Mouse (Mus musculus): ENCODE measurements around the gene Hist1h3d.
"Not testable (repeated sequence)": the region's sequence is repeated elsewhere in the genome, so short reads cannot be mapped to it uniquely, and the experiment has no call there.

Gene Hist1h3d

GRCm38 (mm10) chr13:23570261-23571021 lies 5.1 kb upstream of the Hist1h3d start:
- DNase-seq (ENCODE audit: low spot score), result not testable (repeated sequence)

GRCm38 (mm10) chr13:23571022-23571503 lies 4.5 kb upstream of the Hist1h3d start, which contains the start of the genes Hist1h2ae and Hist1h2bg:
TSS of gene Hist1h2ae (minus strand) at chr13:23571220.
TSS of gene Hist1h2bg (plus strand) at chr13:23571396.
- DNase-seq (ENCODE audit: low spot score), result peak; percentile 94

- DNase-seq (ENCODE audit: low spot score), result peak; percentile 68
Observed at GRCm38 (mm10) chr13:23571504-23572217, 3.9 kb upstream of the Hist1h3d start.

DNA sequence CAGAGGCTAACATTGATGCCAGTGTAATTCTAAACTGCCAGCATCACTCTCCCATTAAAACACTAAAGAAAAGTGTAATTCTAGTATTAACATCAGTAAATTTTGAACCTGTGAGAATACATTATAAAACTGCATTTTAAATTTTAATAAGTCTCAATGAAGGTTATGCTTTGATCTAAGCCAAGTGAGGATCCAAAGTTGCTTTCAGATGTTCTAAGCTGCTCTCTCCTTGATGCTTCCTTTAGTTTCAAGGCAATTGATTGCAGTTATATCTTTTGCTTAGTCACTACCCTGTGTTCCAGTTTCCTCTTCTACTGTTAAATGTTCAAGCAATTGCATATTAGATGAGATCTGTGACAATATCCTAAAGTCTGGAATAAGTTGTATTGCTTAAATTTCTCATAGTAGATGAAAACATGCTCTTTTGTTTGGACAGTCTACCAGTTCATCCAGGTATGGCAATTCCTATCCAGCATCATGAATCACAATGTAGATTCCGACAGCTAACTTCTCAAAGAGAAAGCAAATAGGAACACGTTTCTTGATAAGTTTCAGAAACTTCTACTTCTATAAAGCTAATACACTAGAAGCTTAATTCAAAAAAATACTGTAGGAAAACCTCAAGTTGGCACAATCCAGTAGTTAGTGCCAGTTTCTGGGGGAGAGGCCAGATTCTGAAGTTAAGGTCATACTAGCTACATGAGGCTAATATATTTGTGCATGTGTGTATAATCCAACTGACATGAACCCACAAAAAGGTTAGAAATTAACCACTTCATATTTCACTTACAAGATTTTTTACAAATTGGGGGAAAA lies 3.1 kb upstream of the Hist1h3d start:
- peak; percentile 54 for DNase-seq (ENCODE audit: low spot score)

DNA sequence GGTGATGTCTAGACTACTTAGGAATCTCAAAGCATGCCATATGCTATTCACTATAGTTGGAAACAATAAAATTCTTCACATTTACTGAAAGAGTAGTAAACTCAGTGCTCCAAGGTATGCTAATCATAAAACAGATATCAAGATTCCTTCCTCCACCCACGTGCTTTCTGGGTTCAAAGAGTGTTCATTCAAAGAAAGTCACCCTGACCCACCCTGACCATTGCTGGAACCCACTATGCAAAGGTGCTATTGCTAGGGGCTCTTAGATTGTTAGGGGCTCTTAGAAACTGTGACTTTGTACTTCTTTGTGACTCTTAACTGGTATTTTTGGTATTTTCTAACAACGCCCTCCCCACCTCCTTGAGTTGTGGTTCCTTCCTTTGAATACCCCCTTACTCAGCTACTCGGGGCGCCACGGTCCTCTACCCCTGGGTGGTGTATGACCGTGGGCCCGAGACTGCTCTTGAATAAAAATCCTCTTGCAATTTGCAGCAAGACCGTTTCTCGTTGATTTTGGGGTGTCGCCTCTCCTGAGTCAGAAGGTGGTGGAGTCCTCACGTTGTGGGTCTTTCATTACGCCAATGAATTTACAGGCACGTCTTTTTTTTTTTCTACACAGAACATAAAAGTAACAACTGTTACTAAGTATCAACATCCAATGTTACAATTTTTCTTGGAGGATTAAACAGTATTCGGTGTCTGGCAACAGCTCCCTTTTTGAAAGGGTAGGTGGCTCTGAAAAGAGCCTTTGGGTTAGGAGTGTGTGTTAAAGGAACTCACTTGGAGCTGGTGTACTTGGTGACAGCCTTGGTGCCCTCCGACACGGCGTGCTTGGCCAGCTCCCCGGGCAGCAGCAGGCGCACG lies 2.3 kb upstream of the Hist1h3d start:
- DNase-seq (ENCODE audit: low spot score), result not testable (repeated sequence)

- DNase-seq (ENCODE audit: low spot score), result peak; percentile 98
Observed at GRCm38 (mm10) chr13:23573898-23574524, 1.6 kb upstream of the Hist1h3d start, which contains the start of the genes Hist1h2bf and Hist1h2ad. TSS of gene Hist1h2bf (minus strand) at chr13:23574196. TSS of gene Hist1h2ad (plus strand) at chr13:23574381.

GRCm38 (mm10) chr13:23574546-23575170 lies 905 bp upstream of the Hist1h3d start:
- not testable (repeated sequence) for DNase-seq (ENCODE audit: low spot score)

DNA sequence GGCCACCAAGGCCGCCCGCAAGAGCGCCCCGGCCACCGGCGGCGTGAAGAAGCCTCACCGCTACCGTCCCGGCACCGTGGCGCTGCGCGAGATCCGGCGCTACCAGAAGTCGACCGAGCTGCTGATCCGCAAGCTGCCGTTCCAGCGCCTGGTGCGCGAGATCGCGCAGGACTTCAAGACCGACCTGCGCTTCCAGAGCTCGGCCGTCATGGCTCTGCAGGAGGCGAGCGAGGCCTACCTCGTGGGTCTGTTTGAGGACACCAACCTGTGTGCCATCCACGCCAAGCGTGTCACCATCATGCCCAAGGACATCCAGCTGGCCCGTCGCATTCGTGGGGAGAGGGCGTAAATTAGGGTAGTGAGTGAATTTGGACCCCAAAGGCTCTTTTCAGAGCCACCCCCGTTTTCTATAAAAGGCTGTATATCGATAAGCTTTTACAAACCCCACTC lies 326 bp downstream of the Hist1h3d start:
- not testable (repeated sequence) for DNase-seq (ENCODE audit: low spot score)

DNA sequence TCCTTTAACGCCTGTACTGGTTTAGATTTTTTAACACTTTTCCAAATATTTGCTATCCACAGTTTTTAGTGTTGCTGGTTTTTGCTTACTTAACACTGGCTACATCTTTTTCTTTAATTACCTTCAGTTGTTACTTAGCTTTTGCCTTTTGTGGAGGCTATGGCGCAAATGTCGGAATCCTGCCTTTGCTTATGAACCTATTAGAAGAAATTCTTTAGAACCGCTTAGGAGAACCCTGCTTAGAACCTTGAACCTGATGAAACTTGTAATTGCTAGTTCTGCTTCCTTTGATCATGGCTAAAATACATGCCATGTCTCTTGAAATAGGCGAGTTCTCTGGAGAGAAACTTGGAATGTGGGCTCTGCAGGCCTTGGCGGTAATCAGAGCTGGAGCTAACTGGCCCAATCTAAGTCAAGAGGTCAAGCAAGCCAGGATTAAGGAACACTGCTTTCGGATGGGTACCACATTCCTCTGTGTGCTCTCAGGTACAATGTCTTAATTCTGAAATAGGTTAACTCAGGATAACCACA lies 853 bp downstream of the Hist1h3d start:
- peak; percentile 74 for DNase-seq (ENCODE audit: low spot score)

GRCm38 (mm10) chr13:23576906-23577639 lies 1.5 kb downstream of the Hist1h3d start:
- DNase-seq (ENCODE audit: low spot score), result no peak

DNA sequence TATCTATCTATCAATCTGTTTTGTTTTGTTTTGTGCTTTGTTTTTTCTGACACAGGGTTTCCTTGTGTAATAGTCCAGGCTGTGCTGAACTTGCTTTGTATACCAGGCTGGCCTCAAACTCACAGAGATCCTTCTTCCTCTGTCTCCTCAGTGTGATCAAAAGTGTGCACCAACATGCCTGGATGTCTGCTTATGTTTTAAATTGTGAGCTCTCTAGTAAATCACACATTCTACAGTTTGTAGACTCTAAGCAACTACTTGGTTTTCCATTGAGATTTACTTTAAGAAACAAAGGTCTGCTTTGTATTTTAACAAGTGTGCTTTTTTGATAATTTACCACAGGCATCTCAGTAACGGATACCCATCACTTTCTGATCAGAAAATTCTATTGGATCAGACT lies 2.3 kb downstream of the Hist1h3d start:
- no peak for DNase-seq (ENCODE audit: low spot score)

DNA sequence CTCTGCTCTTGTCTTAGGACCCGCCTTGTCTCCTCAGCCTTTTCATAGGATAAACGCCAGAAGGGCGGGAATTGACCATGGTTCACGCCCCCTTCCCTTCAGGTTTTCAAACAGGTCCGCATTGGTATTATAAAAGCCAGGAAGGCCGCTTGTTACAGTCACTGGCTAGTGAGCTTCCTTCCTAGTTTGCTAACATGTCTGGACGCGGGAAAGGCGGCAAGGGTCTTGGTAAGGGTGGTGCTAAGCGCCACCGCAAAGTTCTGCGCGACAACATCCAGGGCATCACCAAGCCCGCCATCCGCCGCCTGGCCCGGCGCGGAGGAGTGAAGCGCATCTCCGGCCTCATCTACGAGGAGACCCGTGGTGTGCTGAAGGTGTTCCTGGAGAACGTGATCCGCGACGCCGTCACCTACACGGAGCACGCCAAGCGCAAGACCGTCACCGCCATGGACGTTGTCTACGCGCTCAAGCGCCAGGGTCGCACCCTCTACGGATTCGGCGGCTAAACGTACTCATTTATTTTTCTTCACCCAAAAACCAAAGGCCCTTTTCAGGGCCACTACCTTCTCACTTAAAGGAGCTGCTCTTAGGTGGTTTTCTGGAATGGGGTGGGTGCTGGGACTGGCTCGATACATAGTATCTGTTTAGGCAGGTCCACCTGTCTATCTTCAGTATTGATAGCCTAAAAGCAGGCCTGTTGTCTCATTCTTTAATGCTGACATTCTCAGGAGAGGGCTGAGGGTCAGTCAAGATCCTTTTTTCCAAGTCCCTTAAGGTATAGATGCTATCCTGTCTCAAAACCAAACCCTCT lies 6.0 kb downstream of the Hist1h3d start, which contains the start of gene Hist1h4d:
Gene Hist1h4d, plus strand, starts transcription at position 191 of the 811 bp plus-strand sequence.
- peak; percentile 94 for DNase-seq (ENCODE audit: low spot score)

DNA sequence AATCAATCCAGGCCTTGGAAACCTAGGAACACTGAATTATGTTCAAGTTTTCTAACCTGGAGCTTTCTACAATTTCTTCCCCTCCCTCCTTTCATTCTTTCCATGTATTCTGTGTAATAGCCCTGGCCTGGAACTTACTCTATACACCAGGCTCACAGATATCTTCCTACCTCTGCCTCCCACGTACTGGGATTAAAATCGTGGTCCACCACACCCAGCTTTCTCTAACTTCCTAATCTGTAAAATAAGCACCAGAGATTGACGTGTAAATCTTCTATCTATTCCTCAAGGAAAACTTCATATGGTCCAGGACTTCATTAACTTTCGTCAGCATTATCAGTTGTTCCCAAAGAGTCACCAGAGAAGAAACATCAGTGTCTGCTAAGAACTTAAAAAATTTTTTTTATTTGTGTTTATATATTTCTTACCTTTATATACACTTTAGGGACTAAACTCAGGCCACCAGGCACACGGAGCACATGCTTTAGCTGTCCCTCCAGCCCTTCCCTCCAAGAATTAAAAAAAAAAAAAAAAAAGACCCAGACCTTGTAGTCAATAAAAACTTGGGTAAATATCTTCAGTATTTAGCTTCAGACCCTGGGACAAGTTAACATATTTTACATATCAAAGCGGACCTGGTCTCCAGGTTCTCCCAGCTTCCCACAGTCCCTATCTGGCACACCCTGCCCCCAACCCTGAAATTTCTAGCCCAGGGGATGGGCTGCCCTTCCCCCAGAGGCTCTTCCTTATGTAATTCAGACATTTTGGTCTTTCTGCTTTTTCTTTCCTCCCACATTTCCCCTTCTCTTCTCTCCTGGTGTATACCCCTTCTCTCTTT lies 6.9 kb downstream of the Hist1h3d start:
- peak; percentile 47 for DNase-seq (ENCODE audit: low spot score)

DNA sequence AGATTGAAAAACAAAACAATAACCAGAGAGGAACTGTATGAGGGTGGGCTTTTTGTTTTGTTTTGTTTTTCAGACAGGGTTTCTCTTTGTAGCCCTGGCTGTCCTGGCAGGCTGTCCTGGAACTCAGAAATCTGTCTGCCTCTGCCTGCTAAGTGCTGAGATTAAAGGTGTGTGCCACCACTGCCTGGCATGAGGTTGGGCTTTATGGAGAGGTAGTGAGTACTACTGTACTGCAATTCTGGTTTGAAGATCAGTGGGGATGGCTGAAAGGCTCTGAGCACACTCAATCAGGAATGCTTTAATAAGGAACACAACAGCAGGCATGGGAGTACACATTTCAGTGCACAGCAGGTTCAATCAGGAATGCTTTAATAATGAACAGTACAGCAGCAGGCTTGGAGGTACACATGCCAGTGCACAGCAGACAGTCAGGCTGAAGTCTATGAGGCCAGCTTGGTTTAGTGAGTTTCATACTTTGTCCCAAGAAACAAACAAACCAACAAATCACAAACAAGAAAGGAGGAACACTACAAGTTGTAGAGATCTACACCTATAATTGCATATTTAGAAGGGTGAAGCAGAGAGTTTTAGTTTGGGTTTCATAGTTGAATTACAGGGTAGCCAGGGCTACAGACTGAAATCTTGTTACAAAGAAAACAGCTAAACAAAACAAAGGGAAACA lies 8.0 kb downstream of the Hist1h3d start:
- peak; percentile 47 for DNase-seq (ENCODE audit: low spot score)

DNA sequence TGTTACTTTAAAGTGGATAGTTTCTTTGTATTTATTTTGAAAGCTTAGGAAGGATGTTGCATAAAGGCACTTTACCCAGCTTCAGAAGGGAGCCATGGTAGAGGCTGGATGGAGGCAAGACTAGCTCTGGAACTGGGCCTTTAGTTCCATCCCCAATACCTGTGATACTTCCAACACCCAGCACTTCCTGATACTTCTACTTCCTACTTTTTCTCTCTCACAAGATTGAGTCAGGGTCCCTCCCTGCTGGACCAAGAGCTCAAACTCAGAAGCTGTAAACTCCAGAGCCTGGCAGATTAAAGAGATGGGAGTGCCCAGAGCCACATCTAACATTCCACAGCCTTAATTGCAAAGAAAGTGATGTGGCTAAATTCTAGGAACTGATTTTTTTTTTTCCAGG lies 8.8 kb downstream of the Hist1h3d start:
- DNase-seq (ENCODE audit: low spot score), result peak; percentile 50

- DNase-seq (ENCODE audit: low spot score), result peak; percentile 89
Observed at GRCm38 (mm10) chr13:23585029-23585441, 9.5 kb downstream of the Hist1h3d start.

Data from embryo, embryonic 10 days (tissue).